Mouse (Mus musculus): ENCODE measurements around the gene Ube2q1.

Gene Ube2q1

GRCm38 (mm10) chr3:89821548-89822480 lies 48.4 kb downstream of the Ube2q1 start:
- no peak for DNase-seq

- no peak for DNase-seq
Observed at GRCm38 (mm10) chr3:89823594-89823993, 50.2 kb downstream of the Ube2q1 start.

GRCm38 (mm10) chr3:89826295-89826694 lies 52.9 kb downstream of the Ube2q1 start:
- DNase-seq: no peak

GRCm38 (mm10) chr3:89830815-89831591 lies 57.6 kb downstream of the Ube2q1 start, which contains the start of gene She:
Gene She, plus strand, starts transcription at chr3:89831370.
- DNase-seq: peak; percentile 53 to 78
